Mouse (Mus musculus) embryo, embryonic 10.5 days (tissue): ENCODE measurements at regions not wholly inside any gene's neighbourhood (a gene's known extent, or its start where the extent isn't known, plus 50 kb on each side); places are given as distances from the start of the nearest gene placed in this dataset.

ENCODE experiments used
- DNase-seq: peaks from one replicate; pipeline ENCODE4 v3.0.0-alpha.2; 2015; ENCODE audit warnings: low spot score

DNA sequence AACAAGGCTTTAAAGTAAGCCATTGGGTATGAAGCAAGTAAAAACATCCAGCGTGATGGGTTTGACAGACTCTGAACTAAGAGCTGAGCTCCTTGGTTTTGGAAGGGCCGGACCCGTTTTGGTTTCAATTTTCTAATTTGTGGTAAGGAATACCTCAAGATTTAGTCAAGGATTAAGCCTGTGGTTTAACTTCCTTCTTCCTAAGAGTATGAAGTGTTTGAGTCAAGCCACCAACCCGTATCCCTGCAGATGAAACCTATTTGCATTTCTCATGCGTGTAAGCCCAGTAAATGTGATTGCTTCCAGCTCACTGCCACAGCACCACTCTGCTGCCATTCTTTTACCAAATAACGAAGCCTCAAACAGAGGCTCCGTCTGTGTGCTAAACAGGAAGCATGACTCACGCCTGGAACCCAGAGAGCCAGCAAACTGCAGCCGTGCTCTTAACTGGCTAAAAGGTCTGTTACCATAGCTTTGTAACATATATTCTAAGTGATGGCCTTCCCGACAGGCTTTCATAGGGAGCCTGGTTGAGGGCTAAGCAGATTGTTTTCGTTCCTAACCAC is 149.7 kb downstream of the Etv1 start:
- DNase-seq: peak; percentile 47

DNA sequence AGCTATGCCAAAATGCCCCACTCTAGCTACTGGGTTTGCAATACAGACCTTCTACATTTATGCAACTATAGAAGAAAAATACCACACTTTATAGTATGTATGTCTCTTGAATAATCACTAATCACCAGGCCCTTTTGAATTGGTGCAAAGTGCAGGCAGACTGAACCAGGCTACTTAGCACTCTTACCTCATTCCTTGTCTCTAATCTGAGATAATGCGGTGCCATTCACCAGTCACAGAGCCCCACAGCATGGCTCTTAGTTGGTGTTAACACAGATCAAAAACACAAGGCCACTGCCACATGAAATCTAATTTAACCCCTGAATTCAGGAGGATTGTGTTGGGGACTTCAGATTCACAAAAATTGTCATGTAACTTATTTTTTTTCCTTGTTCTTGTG is 150.5 kb downstream of the Etv1 start:
- no peak for DNase-seq

DNA sequence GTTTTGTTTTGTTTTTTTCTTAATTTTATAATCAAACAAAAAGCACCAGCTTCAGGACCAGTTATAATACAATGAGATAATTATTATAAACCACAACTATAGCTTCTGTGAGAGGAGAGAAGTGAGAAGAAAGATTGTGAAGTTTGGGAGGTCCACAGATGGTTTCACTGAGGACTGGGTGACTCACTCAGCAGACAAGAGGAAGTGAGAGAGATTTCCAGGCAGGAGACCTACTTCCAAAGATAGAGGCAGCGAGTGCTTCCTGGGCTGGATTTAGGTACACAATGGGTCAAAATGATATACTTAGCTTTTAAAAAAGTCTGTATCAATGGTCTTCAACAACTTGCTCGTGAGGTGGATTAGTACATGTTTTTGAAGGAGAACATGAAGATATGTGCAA is 152.6 kb downstream of the Etv1 start:
- DNase-seq: no peak

DNA sequence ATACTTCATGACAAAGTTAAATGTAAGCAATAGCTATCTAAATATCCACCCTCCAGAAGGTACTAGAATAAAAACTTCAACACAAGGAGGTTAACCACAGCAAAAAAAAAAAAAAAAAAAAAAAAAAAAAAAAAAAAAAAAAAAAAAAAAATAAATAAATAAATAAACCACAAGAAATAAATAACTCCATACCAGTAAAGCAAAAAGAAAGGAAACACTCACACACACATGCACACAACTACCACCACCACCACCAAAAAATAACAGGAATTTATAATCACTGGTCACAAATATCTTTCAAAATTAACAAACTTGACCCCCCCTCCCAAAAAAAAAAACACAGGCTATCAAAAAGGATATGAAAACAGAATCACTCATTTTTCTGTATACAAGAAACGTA is 180.4 kb downstream of the Etv1 start:
- no peak for DNase-seq

DNA sequence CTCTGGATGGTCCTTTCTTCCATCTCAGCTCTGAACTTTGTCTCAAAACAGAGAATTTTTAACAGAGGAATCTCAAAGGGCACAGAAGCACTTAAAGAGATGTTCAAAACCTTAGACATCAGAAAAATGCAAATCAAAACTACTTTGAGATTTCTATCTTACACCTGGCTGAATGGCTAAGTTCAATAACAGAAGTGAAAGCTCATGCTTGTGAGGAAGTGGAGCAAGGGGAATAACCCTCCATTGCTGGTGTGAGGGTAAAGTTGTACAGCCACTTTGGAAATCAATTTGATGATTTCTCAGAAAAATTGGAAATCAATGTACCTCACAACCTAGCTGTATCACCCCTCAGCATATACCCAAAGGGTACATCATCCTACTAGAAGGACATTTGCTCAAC is 183.1 kb downstream of the Etv1 start:
- DNase-seq: no peak

- DNase-seq: no peak
Observed at GRCm38 (mm10) chr12:38970347-38970746, 191.2 kb downstream of the Etv1 start.

DNA sequence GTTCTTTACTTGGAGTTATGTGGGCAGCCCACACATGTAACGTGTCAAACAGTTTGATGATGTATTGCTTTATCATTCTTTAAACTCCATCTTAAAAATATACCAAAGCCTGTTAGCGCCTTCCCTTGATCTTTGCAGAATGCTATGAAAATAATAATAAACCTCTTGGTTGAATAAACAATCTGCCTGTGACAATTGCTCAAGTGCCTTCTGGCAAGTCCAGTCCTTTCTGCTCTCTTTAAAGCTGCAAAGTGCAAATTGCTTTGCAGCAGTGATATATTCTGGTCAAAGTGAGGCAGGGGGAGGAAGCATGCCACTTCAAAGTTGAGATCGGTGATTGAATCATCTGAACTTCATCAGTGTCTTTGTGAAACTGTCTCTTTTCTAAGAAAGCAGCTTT is 193.0 kb downstream of the Etv1 start:
- DNase-seq: no peak

DNA sequence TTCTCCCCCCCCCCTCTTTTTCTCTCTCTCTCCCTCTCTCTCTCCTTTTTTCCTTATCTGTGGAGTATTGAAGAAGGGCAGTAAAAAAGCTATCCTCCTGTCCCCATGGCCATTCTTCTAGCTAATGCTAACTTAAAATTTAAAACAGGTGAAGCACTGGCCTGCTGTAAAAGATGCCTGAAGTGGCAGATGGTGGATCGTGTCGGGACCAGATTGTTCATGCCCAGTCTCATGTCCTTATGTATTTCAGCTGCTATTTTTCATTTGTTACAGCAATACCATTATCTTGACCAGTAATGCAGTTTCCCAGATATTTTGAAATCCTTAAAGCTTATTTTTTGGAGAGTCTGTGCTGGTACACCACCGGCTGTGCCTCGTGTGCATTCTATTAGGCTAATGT is 196.3 kb downstream of the Etv1 start:
- DNase-seq: no peak

DNA sequence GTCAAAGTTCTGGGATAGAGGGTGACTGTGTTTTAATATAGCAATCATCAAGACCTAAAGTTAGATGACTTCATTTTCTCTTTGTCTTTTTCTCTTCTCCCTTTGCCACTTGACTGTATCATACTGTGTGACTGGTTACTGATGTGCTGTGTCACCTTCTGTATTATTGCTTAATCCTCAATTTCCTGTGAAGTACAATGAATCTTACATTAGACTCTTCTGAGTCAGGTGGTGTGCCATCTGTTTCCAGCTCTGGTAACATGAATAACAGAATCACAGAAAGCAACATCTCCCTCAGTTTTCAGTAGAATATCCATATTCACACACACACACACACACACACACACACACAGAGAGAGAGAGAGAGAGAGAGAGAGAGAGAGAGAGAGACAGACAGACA is 203.2 kb downstream of the Etv1 start:
- no peak for DNase-seq

- DNase-seq: no peak
Observed at GRCm38 (mm10) chr12:38985909-38986308, 206.7 kb downstream of the Etv1 start.

DNA sequence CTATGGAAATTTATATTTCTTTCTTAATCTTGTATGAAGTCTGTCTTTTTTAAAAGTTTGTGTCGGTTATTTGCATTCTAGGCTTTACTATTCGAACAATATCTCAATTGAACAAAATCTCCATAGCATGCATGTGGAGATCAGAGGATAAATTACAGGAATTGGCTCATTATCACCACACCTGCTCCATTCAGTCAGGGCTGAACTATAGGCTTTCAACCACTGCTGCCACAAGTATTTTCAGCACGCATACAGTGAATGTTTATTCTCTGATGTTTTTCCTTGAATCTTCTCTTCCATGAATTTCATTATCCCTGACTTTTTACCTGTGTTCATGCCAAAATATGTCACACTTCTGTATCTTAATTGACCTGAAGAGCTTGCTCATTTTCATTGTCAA is 207.2 kb downstream of the Etv1 start:
- no peak for DNase-seq

GRCm38 (mm10) chr12:38987277-38987676 is 208.1 kb downstream of the Etv1 start:
- no peak for DNase-seq

- DNase-seq: no peak
Observed at GRCm38 (mm10) chr12:38987819-38988218, 208.6 kb downstream of the Etv1 start.

- no peak for DNase-seq
Observed at GRCm38 (mm10) chr12:39027179-39027578, 248.0 kb downstream of the Etv1 start.

GRCm38 (mm10) chr12:39027948-39028347 is 248.8 kb downstream of the Etv1 start:
- DNase-seq: no peak

- no peak for DNase-seq
Observed at GRCm38 (mm10) chr12:39033982-39034381, 254.8 kb downstream of the Etv1 start.

DNA sequence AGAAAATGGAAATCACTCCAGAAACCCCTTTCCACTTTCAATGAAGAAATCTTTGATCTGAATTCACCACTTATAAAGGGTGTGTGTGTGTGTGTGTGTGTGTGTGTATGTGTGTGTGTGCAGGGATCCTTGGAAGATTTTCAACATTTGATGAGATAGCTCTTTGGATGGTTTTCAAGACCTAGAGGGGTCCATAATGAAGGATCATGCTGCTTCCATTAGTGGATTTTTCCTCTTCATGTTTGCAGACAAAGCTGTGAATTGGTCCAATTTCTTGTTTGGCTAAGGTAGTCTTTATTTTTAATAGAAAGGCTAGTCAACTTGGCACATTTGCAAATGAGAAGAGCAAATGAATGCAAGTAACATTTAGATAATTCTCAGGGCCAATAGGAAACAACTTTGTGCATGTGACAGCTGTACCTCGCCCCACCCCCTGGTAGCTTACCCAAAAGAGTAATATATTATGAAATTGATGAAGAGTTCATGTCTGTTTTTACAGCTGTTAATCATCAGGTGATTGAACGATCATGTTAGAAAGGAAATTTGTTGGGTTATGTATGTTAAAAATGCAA is 257.4 kb downstream of the Etv1 start:
- no peak for DNase-seq

DNA sequence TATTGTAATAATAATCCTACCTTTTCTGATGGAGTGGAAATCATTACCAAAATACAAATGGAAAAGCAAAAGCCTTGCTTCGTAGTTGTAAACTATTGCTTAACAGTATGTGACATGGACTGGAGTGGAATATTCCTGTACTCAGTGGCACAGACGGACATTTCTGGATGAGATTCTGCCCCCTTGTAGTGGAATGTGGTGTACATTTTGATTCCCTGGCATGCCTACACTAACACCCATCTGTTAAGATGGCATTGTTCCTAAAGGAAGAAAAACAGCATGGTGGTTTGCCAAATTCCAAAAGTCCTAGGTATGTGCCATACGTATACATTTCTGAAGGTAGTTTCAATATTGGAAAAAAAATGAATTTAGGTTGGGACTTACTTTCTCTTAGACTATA is 258.9 kb downstream of the Etv1 start:
- no peak for DNase-seq

- DNase-seq: peak; percentile 17
Observed at GRCm38 (mm10) chr12:39038656-39039055, 259.5 kb downstream of the Etv1 start.

GRCm38 (mm10) chr12:39047126-39047525 is 267.9 kb downstream of the Etv1 start:
- no peak for DNase-seq

- no peak for DNase-seq
Observed at GRCm38 (mm10) chr12:39048441-39048840, 269.3 kb downstream of the Etv1 start.

- peak; percentile 46 for DNase-seq
Observed at GRCm38 (mm10) chr12:39048958-39049357, 269.8 kb downstream of the Etv1 start.

DNA sequence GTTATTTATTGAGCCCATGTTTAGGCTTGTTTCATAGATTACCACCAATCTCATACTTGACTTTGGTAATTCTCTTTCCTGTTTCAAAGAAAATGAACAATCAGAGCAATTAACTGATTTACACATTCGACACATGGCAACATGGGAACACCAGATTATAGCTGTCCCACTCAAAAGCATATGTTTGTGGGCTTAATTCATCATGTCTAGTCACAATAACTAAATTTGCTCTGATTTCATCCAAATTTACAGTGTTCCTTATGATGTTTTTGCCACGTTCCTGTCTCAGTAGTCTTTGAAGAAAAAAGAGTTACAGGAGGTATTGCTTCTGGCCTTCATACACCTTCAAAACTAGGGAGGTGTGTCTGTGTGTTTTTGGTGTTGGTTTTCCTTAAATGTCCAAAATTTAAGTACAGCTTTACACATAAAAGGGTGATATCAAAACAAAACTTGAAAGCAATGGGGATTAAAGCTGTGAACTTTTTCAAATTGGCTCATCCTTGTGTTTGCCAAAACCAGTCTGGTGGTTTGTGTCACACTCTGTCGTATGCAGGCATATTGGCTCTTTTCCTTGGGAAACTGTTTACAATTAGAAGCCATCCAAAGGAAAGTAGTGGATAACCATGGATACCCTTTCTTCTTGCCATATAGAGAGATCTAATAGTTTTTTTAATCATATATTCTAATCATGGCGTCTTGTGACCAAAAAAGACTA is 291.3 kb downstream of the Etv1 start:
- DNase-seq: no peak
